Mouse (Mus musculus) left cerebral cortex, postnatal 14 days (tissue): ENCODE measurements at regions not wholly inside any gene's neighbourhood (a gene's known extent, or its start where the extent isn't known, plus 50 kb on each side); places are given as distances from the start of the nearest gene placed in this dataset.
A peak's percentile ranks its signal among the peaks of the same experiment; 100 is the strongest.

Source experiments
- DNase-seq, 2 experiments: peaks; one replicate each; pipeline ENCODE4 v3.0.0; 2021 to 2022; ENCODE audit warnings: low spot score in 2 of 2, mixed read lengths in 1 of 2
- intact Hi-C: fragments of 180-260 bp; cut with DNase I; formaldehyde crosslinking; loops from one replicate; pipeline ENCODE4 v1.15.1; 2025

- intact Hi-C loops, result loop anchor here (2.0 kb wide), 1 partner anchor 213 kb away; no protein-coding TSS in a partner anchor
- DNase-seq, result peak; percentile 63 to 78
Measured at GRCm38 (mm10) chrX:6261469-6261868, 59.1 kb downstream of the Bmp15 start.

- DNase-seq, result peak in 1 of 2 experiments; percentile 5
- intact Hi-C loops, result no loop called here
Measured at GRCm38 (mm10) chrX:6258523-6258922, 62.0 kb downstream of the Bmp15 start.

GRCm38 (mm10) chrX:6254058-6254457, 66.5 kb downstream of the Bmp15 start:
- intact Hi-C loops, result no loop called here
- DNase-seq, result peak; percentile 33 to 41

- intact Hi-C loops, result no loop called here
- DNase-seq, result no peak
Measured at GRCm38 (mm10) chrX:6252873-6253272, 67.6 kb downstream of the Bmp15 start.
